Mouse (Mus musculus) hindbrain, embryonic 15.5 days (tissue): ENCODE measurements at regions not wholly inside any gene's neighbourhood (a gene's known extent, or its start where the extent isn't known, plus 50 kb on each side); places are given as distances from the start of the nearest gene placed in this dataset.
A peak's percentile ranks its signal among the peaks of the same experiment; 100 is the strongest.

Experiments
- ATAC-seq: fragments of 200-750 bp; cut with Nextera tagmentation; 2 replicates; pipeline ENCODE4 v1.8.0; 2017; ENCODE audit warnings: low read depth, moderate number of reproducible peaks, moderate TSS enrichment; ENCODE audit not compliant: low FRiP score
- H3K27ac ChIP-seq: fragments of 300-500 bp; sonication (generic); replicated peaks from 2 replicates; pipeline ENCODE4 v1.5.1; 2015; ENCODE audit warnings: mild to moderate bottlenecking, inconsistent platforms
- H3K27me3 ChIP-seq: fragments of 300-500 bp; sonication (generic); 2 replicates; pipeline ENCODE4 v1.6.1; 2015; ENCODE audit warnings: control low read depth, inconsistent platforms
- H3K36me3 ChIP-seq: fragments of 300-500 bp; sonication (generic); 2 replicates; pipeline ENCODE4 v1.6.1; 2015; ENCODE audit warnings: control low read depth, inconsistent platforms
- H3K4me1 ChIP-seq: fragments of 300-500 bp; sonication (generic); replicated peaks from 2 replicates; pipeline ENCODE4 v1.6.1; 2015; ENCODE audit warnings: control low read depth, inconsistent platforms
- H3K4me2 ChIP-seq: fragments of 300-500 bp; sonication (generic); 2 replicates; pipeline ENCODE4 v1.6.1; 2015; ENCODE audit warnings: moderate library complexity, mild to moderate bottlenecking, inconsistent platforms
- H3K4me3 ChIP-seq: fragments of 300-500 bp; sonication (generic); 2 replicates; pipeline ENCODE4 v1.5.1; 2015; ENCODE audit warnings: mild to moderate bottlenecking, inconsistent platforms
- H3K9ac ChIP-seq: fragments of 300-500 bp; sonication (generic); 2 replicates; pipeline ENCODE4 v1.6.1; 2015; ENCODE audit warnings: inconsistent platforms
- H3K9me3 ChIP-seq: fragments of 300-500 bp; sonication (generic); 2 replicates; pipeline ENCODE4 v1.6.1; 2016; ENCODE audit warnings: control low read depth, inconsistent platforms
- WGBS: fragments of 180-500 bp; shearing (Covaris S2); methylation state at CpG from one replicate; pipeline ENCODE4 v1.1.7; 2015; 5-methylcytosine and 5-hydroxymethylcytosine counted together

DNA sequence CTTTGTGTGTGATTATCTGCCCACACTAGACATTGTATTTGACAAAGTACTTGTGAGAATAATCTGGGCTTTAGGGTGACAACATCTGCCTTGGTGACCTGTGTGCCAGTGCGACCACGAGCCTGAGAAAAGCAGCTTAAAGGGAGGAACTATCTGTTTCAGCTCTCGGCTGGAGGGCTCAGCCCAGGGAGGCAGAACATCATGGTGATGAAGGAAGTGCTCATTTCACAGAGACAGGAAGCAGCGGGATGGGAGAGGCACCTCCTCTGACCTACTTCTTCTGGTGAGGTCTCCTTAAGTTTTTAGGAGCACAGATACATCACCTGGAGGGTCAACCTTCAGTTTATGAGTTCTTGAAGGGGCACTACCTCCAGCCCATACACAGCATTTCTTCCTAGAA is 89.8 kb downstream of the Kif26a start:
- H3K36me3 ChIP-seq: no peaks in the 10 kb centered on the region
- no peaks in the 10 kb centered on the region for H3K9me3 ChIP-seq
- 70% methylated on average over 4 of the region's 4 CpGs for WGBS
- H3K27ac ChIP-seq: no peak overlapping the region
- no peak overlapping the region for H3K4me3 ChIP-seq
- H3K9ac ChIP-seq: no peak overlapping the region
- no peak for ATAC-seq
- no peaks in the 10 kb centered on the region for H3K27me3 ChIP-seq
- no peak overlapping the region for H3K4me2 ChIP-seq
- H3K4me1 ChIP-seq: peaks cover 25% of the 10 kb centered on the region

GRCm38 (mm10) chr12:112237061-112237490 is 91.1 kb downstream of the Kif26a start:
- ATAC-seq: no peak
- Histone ChIP-seq H3K4me1 (peaks cover 35% of the 10 kb centered on the region), H3K36me3 (no peaks in the 10 kb centered on the region), H3K4me3 (no peak overlapping the region), H3K27me3 (no peaks in the 10 kb centered on the region), H3K4me2 (no peak overlapping the region), H3K9ac (no peak overlapping the region), H3K27ac (no peak overlapping the region), H3K9me3 (no peaks in the 10 kb centered on the region)
- WGBS: 46% methylated on average over 13 of the region's 13 CpGs

- no peaks in the 10 kb centered on the region for H3K9me3 ChIP-seq
- no peak overlapping the region for H3K4me2 ChIP-seq
- H3K36me3 ChIP-seq: no peaks in the 10 kb centered on the region
- H3K27ac ChIP-seq: no peak overlapping the region
- peaks cover 28% of the 10 kb centered on the region for H3K4me1 ChIP-seq
- no peak for ATAC-seq
- 13% methylated on average over 7 of the region's 7 CpGs for WGBS
- H3K27me3 ChIP-seq: no peaks in the 10 kb centered on the region
- no peak overlapping the region for H3K4me3 ChIP-seq
- H3K9ac ChIP-seq: no peak overlapping the region
Measured at GRCm38 (mm10) chr12:112238834-112239233, 92.8 kb downstream of the Kif26a start.

DNA sequence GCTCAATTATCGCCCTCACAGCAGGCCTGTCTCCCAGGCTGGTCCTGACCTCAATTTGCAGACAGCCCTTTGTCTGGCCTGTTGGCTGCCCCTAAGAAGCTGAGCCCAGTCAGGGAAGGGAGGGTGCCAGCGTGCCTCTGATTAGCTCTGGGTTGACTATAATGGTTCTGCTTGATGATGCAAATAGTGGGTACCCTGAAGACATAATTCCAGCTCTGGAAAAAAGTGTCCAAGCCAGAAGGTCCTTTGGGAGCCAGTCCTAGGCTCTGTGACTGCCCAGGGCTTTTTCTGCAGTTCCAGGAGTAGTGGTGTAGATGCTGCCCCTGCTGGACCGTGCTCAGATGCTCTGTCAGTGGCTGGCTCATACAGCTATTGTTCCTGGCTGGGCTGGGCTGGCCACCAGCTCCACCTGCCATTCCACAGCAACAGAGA is 95.7 kb downstream of the Kif26a start:
- no peaks in the 10 kb centered on the region; the same call in 1 of the 2 replicates for H3K27me3 ChIP-seq
- 7% methylated on average over 3 of the region's 3 CpGs for WGBS
- no peak overlapping the region for H3K4me2 ChIP-seq
- peak; percentile 66; the same call in 1 of the 2 replicates for ATAC-seq
- H3K9ac ChIP-seq: no peak overlapping the region
- H3K4me1 ChIP-seq: peaks cover 24% of the 10 kb centered on the region
- H3K27ac ChIP-seq: no peak overlapping the region
- no peaks in the 10 kb centered on the region for H3K36me3 ChIP-seq
- no peaks in the 10 kb centered on the region for H3K9me3 ChIP-seq
- no peak overlapping the region for H3K4me3 ChIP-seq

DNA sequence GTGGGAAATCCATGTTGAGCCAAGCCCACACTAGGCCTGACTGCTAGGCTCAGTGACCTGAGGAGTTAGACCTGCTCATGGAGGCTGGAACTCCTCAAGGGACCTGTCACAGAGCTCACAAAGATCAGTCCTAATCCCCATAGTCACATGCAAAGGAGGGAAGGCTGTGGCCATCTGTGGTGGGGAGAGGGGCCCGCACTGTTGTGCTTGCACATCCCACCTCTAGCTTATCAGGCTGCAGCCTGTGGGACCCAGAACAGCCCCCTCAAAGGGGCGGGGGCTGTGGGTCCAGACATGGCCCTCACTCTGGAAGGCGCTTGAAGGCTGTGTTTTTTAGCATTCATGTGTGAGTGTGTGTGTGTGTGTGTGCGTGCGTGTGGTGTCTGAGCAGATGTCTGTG is 97.2 kb downstream of the Kif26a start:
- Histone ChIP-seq H3K36me3 (no peaks in the 10 kb centered on the region), H3K27me3 (no peaks in the 10 kb centered on the region; the same call in 1 of the 2 replicates), H3K9me3 (no peaks in the 10 kb centered on the region), H3K4me3 (no peak overlapping the region), H3K4me2 (no peak overlapping the region), H3K4me1 (peaks cover 19% of the 10 kb centered on the region), H3K27ac (no peak overlapping the region), H3K9ac (no peak overlapping the region)
- ATAC-seq: no peak
- 80% methylated on average over 5 of the region's 5 CpGs for WGBS

GRCm38 (mm10) chr12:112250894-112251293 is 104.9 kb downstream of the Kif26a start:
- no peak overlapping the region for H3K27ac ChIP-seq
- no peaks in the 10 kb centered on the region for H3K9me3 ChIP-seq
- H3K9ac ChIP-seq: no peak overlapping the region
- ATAC-seq: no peak
- H3K4me1 ChIP-seq: peaks cover 17% of the 10 kb centered on the region; the same call in 1 of the 2 replicates
- 32% methylated on average over 8 of the region's 8 CpGs for WGBS
- peaks cover 5% of the 10 kb centered on the region for H3K27me3 ChIP-seq
- H3K36me3 ChIP-seq: no peaks in the 10 kb centered on the region
- no peak overlapping the region for H3K4me2 ChIP-seq
- H3K4me3 ChIP-seq: no peak overlapping the region

DNA sequence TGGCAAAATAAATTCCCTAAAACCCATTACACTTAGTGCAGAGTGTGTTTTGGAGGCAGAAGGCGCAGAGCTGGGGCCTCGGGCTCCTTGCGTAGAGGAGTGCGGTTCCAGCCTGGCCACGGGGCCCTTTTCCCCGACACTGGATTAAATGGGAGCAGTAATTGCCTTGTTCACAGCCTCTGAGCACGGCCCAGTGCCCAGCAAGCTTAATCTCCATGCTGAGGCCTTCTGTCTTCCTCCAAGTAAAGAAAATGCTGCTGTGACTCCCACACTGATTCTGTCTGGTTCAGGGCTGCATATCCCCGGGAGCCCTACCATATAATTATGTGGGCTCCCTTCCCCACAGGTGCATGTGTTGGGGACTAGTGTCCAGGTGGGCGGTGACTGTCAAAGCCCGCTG is 107.5 kb downstream of the Kif26a start:
- Histone ChIP-seq H3K27me3 (peaks cover 5% of the 10 kb centered on the region), H3K27ac (no peak overlapping the region; the same call in 1 of the 2 replicates), H3K4me2 (no peak overlapping the region), H3K36me3 (no peaks in the 10 kb centered on the region), H3K9me3 (no peaks in the 10 kb centered on the region), H3K4me1 (peaks cover 17% of the 10 kb centered on the region; the same call in 1 of the 2 replicates), H3K9ac (no peak overlapping the region), H3K4me3 (no peak overlapping the region)
- WGBS: 65% methylated on average over 10 of the region's 10 CpGs
- no peak for ATAC-seq

- H3K9me3 ChIP-seq: no peaks in the 10 kb centered on the region
- H3K36me3 ChIP-seq: no peaks in the 10 kb centered on the region
- peaks cover 14% of the 10 kb centered on the region; the same call in 1 of the 2 replicates for H3K4me1 ChIP-seq
- H3K4me2 ChIP-seq: no peak overlapping the region
- peaks cover 5% of the 10 kb centered on the region for H3K27me3 ChIP-seq
- no peak for ATAC-seq
- no peak overlapping the region for H3K4me3 ChIP-seq
- H3K27ac ChIP-seq: no peak overlapping the region
- WGBS: 84% methylated on average over 12 of the region's 12 CpGs
- H3K9ac ChIP-seq: no peak overlapping the region
Measured at GRCm38 (mm10) chr12:112255223-112255622, 109.2 kb downstream of the Kif26a start.

GRCm38 (mm10) chr12:112257691-112258090 is 111.7 kb downstream of the Kif26a start:
- Histone ChIP-seq H3K9me3 (no peaks in the 10 kb centered on the region), H3K27ac (no peak overlapping the region), H3K4me1 (peaks cover 7% of the 10 kb centered on the region; the same call in 1 of the 2 replicates), H3K36me3 (no peaks in the 10 kb centered on the region), H3K9ac (no peak overlapping the region), H3K4me3 (no peak overlapping the region), H3K27me3 (no peaks in the 10 kb centered on the region; the same call in 1 of the 2 replicates), H3K4me2 (no peak overlapping the region)
- ATAC-seq: no peak
- 28% methylated on average over 11 of the region's 11 CpGs for WGBS

- no peaks in the 10 kb centered on the region for H3K9me3 ChIP-seq
- no peaks in the 10 kb centered on the region; the same call in 1 of the 2 replicates for H3K27me3 ChIP-seq
- no peak overlapping the region for H3K27ac ChIP-seq
- H3K4me2 ChIP-seq: no peak overlapping the region
- H3K36me3 ChIP-seq: no peaks in the 10 kb centered on the region
- H3K9ac ChIP-seq: no peak overlapping the region
- no peak overlapping the region for H3K4me3 ChIP-seq
- peaks cover 10% of the 10 kb centered on the region for H3K4me1 ChIP-seq
- peak; percentile 63 for ATAC-seq
- WGBS: 73% methylated on average over 14 of the region's 14 CpGs
Measured at GRCm38 (mm10) chr12:112263283-112264056, 117.5 kb downstream of the Kif26a start.

DNA sequence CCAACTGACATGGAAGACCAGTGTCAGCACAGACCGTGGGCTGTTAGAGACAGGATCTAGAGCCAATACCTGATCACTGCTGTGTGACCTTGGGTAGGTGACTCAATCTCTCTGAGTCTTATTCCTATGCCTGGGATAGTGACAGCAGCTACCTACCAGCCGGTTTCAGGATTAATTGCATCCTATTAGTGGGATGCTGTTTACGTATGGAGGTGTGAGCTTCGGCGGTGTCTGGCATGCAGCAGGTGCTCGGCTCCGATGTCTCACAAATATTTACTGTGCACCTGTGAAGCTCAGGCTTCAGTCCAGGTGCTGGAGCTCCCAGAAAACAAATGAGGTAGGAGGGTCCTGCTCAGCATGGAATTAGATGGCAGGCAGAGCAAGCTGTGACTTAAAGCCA is 118.2 kb downstream of the Kif26a start:
- Histone ChIP-seq H3K36me3 (no peaks in the 10 kb centered on the region), H3K9me3 (no peaks in the 10 kb centered on the region), H3K27ac (no peak overlapping the region), H3K4me1 (peaks cover 10% of the 10 kb centered on the region), H3K4me3 (no peak overlapping the region), H3K9ac (no peak overlapping the region), H3K27me3 (no peaks in the 10 kb centered on the region; the same call in 1 of the 2 replicates), H3K4me2 (no peak overlapping the region)
- WGBS: 78% methylated on average over 7 of the region's 7 CpGs
- peak; percentile 16; the same call in 1 of the 2 replicates for ATAC-seq

GRCm38 (mm10) chr12:112265289-112265969 is 119.4 kb downstream of the Kif26a start:
- Histone ChIP-seq H3K9ac (no peak overlapping the region), H3K36me3 (no peaks in the 10 kb centered on the region)
- WGBS: 79% methylated on average over 10 of the region's 10 CpGs

More at GRCm38 (mm10) chr12:112265289-112265969, 119.4 kb downstream of the Kif26a start:
- no peak overlapping the region for H3K4me2 ChIP-seq
- no peak for ATAC-seq
- H3K9me3 ChIP-seq: no peaks in the 10 kb centered on the region
- no peak overlapping the region for H3K27ac ChIP-seq
- no peak overlapping the region for H3K4me3 ChIP-seq
- no peaks in the 10 kb centered on the region; the same call in 1 of the 2 replicates for H3K27me3 ChIP-seq
- H3K4me1 ChIP-seq: peaks cover 10% of the 10 kb centered on the region
